Mouse (Mus musculus): ENCODE results near the gene Zranb3.

- no peak for TF ChIP-seq POLR2A (IDR thresholded peaks at IDR 0.05; ENCODE audit: borderline replicate concordance, control insufficient read depth, low read depth, low read length)
- TF ChIP-seq CTCF (IDR thresholded peaks at IDR 0.05; ENCODE audit: control insufficient read depth, insufficient read depth, low read length): no peak
These were observed 168.5 kb downstream of the Zranb3 start for GRCm38 (mm10) chr1:127934322-127934721.

Data from bone marrow, adult 2 months (tissue).